Mouse (Mus musculus) kidney, adult 8-10 months (tissue): ENCODE measurements around the gene Polr1b.

Experiments
- DNase-seq, 2 experiments: peaks; one replicate each; pipeline ENCODE4 v3.0.0; 2022

Polr1b gene

GRCm38 (mm10) chr2:129100784-129101310 lies at the start of gene Polr1b:
Gene Polr1b, plus strand, starts transcription at chr2:129100995.
- peak; percentile 94 to 95 for DNase-seq

- no peak for DNase-seq
Measured at GRCm38 (mm10) chr2:129052451-129052983, 48.3 kb upstream of the Polr1b start.

- DNase-seq: no peak
Measured at GRCm38 (mm10) chr2:129055741-129056140, 45.1 kb upstream of the Polr1b start.

- DNase-seq: peak in 1 of 2 experiments; percentile 23
Measured at GRCm38 (mm10) chr2:129056597-129056996, 44.2 kb upstream of the Polr1b start.

DNA sequence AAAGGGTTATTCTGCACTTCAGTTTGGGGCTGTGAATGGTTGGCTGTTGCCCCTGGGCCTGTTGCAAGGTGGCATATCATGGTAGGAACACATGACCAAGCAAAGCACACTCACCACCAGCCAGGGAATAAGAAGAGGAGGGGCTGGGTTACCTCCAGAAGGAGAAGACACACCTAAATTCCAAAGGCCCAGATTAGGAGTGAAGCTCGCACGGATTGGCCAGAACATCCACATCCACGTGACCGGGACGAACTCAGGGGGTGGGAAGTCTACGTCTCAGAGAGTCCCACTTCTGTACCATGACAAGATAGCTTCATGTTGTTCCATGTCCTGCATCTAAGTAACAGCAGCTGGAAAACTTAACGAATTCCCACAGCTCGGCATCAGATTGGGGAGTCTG lies 43.5 kb upstream of the Polr1b start:
- DNase-seq: no peak

- no peak for DNase-seq
Measured at GRCm38 (mm10) chr2:129057920-129058361, 42.9 kb upstream of the Polr1b start.

GRCm38 (mm10) chr2:129061456-129062059 lies 39.2 kb upstream of the Polr1b start:
- DNase-seq: no peak

- DNase-seq: peak; percentile 73 to 76
Measured at GRCm38 (mm10) chr2:129065437-129066282, 35.1 kb upstream of the Polr1b start, which contains the start of gene Ttl. Gene Ttl, plus strand, starts transcription at chr2:129065942.

GRCm38 (mm10) chr2:129066326-129066725 lies 34.5 kb upstream of the Polr1b start:
- DNase-seq: peak; percentile 17 to 41

DNA sequence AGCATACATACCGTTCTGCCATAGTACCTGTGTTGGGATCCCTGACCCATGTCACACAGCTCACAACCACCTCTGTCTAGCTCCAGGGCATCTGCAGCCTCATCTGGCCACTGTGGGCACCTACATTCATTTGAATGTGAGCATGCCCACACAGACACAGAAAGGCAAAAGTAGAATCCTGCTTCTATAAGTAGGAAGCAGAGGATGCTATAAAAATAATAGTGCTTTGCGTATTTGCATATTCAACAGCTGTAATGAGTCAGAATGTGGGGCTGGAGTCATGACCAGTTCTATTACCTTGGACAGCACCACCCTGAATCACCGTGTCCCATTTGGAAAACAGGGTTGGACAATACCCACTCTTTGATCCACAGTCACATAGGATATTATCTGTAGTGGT lies 30.5 kb upstream of the Polr1b start:
- DNase-seq: no peak

- DNase-seq: peak in 1 of 2 experiments; percentile 39
Measured at GRCm38 (mm10) chr2:129078313-129078712, 22.5 kb upstream of the Polr1b start.

DNA sequence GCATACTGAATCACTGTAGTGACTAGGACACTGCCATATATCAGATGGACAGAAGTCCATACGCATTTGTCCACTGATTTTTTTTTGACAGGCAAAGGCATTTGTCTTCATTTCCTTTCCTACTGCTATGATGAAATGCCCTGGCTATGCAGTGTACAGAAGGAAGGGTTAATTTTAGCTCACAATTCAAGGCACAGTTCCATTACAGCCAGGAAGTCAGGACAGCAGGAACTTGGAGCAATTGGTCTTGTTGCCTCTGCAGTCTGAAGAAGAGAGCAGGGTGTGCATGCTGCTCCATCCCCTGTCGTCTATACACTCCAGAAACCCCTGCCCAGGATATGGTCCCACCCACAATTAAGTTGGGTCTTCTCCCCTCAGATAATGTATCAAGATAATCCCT lies 21.6 kb upstream of the Polr1b start:
- no peak for DNase-seq

DNA sequence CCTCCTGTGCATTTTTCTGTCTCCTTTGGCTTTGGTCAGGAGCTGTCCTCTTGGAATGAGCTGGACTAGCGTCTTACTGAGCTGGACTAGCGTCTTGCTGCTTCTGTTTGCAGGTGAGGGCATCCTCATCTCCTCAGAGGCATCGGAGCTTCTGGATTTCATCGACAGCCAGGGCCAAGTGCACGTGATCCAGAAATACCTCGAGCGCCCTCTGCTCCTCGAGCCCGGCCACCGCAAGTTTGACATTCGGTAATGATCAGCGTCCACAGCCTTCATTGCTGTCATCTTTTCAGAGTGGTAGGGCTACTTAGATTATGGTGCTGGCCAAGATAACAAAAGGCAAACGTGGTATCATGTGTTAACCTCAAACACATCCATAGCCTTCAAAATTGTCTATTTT lies 19.7 kb upstream of the Polr1b start:
- no peak for DNase-seq

DNA sequence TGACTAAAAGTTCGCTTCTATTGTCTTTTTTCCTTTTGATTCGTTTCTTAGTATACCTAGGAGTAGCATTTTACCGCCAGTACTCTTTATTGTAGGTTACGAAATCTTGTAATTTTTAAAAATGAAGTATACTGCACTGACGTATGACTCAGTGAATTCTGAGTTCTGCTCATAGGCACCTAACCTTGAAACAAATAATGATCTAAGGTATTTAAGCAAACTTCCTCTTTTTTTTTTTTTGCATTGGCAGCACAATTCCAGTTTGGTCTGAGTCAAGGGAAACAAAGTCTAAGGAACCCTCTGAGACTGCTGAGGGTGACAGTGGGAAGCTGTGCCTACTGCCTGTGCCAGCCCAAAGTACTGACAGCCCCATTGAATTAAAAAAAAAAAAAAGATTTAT lies 17.3 kb upstream of the Polr1b start:
- no peak for DNase-seq

DNA sequence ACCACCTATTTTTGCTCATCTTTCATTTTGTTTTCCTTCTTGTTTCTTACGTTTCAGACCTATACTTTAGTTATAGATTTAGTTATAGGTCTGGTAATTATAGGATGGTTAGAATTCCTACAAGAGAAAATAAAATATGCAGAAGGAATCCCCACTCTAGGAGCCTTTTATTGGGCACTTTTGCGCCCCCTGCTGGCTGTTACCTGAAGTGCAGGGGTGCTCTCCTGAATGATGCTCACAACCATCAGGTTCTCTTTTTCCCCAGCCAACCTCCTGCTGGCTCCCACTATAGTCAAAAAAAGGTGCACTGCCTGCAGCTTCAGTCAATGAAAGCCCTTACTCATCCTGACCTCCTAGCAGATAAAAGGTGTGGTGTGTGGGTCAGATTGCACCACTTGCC lies 15.8 kb upstream of the Polr1b start:
- peak in 1 of 2 experiments; percentile 31 for DNase-seq

DNA sequence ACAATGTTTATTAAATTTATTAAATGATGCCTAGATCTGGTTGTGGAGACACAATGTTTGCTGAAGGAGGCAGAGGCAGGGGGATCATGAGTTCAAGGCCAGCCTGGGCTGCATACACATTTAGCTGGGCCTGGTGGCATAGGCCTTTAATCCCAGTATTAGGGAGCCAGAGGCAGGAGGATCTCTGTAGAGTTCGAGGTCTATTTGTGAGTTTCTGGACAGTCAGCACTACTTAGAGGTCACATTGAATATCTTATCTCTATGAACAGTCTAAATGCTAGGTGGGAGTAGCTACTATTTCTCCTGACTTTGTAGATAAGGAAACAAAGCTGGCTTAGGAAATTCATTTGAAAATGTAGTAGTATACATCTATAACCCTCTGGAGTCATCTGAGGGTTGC lies 13.3 kb upstream of the Polr1b start:
- DNase-seq: no peak

DNA sequence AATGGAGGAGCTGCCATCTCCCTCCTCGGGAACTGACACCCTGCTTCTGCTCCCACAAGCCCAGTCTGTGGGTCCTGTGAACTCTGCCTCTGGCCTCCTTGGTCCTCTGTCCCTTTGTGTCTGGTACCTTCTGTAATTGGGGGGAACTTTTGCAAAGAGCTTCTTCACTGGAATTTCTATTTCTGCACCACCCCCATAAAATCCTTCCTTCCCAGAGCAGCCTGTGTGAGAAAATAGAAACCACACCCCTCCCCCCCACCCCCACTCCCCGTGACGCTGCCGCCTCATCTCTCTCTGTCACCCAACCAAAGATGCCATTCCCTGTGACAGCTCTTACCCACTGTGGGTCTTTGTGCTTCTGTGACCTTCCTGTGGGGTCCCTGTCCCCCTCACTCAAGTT lies 10.4 kb upstream of the Polr1b start:
- DNase-seq: no peak

DNA sequence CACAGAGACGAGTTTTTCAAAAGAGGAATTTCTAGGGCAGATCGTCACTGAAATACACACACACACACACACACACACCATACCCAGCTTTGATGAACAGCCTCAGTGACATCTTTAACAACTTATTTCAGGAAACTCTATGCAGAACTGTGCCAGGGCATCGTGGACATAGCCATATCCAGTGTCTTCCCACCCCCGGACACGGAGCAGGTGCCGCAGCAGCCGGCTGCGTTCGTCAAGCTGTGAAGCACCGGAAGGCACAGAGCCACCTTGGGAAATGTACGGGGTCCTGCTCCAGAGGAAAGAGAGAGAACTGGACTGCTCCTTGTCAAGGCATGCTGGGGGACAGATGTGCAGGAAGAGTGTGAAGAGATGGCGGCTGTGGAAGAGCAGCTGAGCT lies 8.0 kb upstream of the Polr1b start:
- DNase-seq: no peak

GRCm38 (mm10) chr2:129093926-129094724 lies 6.7 kb upstream of the Polr1b start:
- DNase-seq: peak; percentile 63 to 67

GRCm38 (mm10) chr2:129112924-129113323 lies 12.1 kb downstream of the Polr1b start:
- DNase-seq: no peak

DNA sequence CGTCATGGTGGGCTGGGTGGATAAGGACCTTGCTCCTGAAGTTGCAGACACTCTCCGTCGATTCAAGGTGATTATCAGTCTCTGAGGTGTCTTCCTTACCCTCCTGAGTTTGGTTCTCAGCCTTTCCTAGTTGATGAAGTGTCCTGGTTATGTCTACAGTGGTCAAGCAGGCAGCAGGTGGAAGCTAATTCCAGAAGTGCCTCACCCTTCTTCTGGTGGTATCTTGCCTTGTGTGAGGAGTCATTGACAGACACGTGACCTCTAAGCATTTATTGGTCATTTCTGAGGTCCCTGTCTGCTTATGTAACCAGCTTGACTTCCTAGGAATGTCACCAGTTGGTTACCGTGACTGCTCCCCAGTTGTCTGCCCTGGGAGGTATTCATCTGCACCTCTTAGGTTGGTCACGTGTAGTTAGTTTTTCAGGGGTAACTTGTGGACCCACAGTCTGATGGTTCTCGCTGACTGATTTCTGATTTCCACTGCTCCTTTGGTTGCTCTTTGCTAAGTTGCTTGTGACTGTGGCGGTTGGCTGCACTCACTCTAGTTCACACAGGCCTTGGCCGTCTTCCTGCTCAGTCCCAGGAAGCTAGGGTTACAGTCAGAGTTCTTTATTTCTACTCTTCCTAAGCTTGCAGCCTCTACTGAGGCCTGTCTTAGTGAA lies 15.0 kb downstream of the Polr1b start:
- peak; percentile 43 to 54 for DNase-seq

DNA sequence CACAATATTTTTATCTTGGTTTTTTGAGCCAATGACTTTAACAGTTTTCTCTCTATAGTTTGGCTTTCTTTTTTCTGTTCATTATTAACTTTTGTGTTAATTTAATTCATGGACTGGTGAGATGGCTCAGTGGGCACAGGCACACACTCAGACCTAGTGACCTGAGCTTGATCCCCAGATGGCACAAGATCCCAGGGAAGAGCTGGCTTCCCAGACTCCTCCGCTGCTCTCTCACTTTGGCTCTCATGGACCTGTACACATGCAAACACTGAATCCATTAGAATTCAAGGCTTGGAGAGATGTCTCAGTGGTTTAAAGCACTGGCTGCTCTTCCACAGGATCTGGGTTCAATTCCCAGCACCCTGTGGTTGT lies 15.6 kb downstream of the Polr1b start:
- DNase-seq: peak; percentile 56 to 72
